Mouse (Mus musculus): ENCODE measurements around the gene Tmem178b. TPM values are rescaled to one million over a fixed set of nuclear protein-coding genes. Genes with fewer than 3 reads are reported as not detected.

Tmem178b gene
- polyA plus RNA-seq, 1 experiment from 2014 or later = 0.48 TPM

- Histone ChIP-seq H3K4me3 (replicated peaks) (no peak overlapping the region), H3K4me2 (no peak overlapping the region), H3K27me3 (no peaks in the 10 kb centered on the region), H3K9me3 (replicated peaks) (no peaks in the 10 kb centered on the region), H3K36me3 (no peaks in the 10 kb centered on the region), H3K4me1 (no peaks in the 10 kb centered on the region), H3K9ac (no peak overlapping the region), H3K27ac (no peak overlapping the region)
- WGBS = 84% methylated on average over 11 of the region's 11 CpGs
- no peak for ATAC-seq (replicated peaks; ENCODE audit: low FRiP score)
Measured at GRCm38 (mm10) chr6:40006006-40006765, 133.1 kb downstream of the Tmem178b start.

- no peaks in the 10 kb centered on the region for H3K4me1 ChIP-seq
- H3K27me3 ChIP-seq = no peaks in the 10 kb centered on the region
- WGBS = 56% methylated on average over 3 of the region's 3 CpGs
- H3K4me2 ChIP-seq = no peak overlapping the region
- no peak for ATAC-seq (replicated peaks; ENCODE audit: low FRiP score)
- H3K27ac ChIP-seq = no peak overlapping the region
- no peaks in the 10 kb centered on the region for H3K9me3 ChIP-seq (replicated peaks)
- no peaks in the 10 kb centered on the region for H3K36me3 ChIP-seq
- H3K9ac ChIP-seq = no peak overlapping the region
- no peak overlapping the region for H3K4me3 ChIP-seq (replicated peaks)
Measured at GRCm38 (mm10) chr6:40008166-40008907, 135.3 kb downstream of the Tmem178b start.

GRCm38 (mm10) chr6:40009718-40010117 lies 136.6 kb downstream of the Tmem178b start:
- WGBS = 81% methylated on average over 3 of the region's 3 CpGs
- H3K9me3 ChIP-seq (replicated peaks) = no peaks in the 10 kb centered on the region
- no peaks in the 10 kb centered on the region for H3K27me3 ChIP-seq
- ATAC-seq (replicated peaks; ENCODE audit: low FRiP score) = no peak
- no peak overlapping the region for H3K4me3 ChIP-seq (replicated peaks)
- H3K4me1 ChIP-seq = no peaks in the 10 kb centered on the region
- no peaks in the 10 kb centered on the region for H3K36me3 ChIP-seq
- no peak overlapping the region for H3K9ac ChIP-seq
- H3K4me2 ChIP-seq = no peak overlapping the region
- no peak overlapping the region for H3K27ac ChIP-seq

GRCm38 (mm10) chr6:40011066-40011465 lies 138.0 kb downstream of the Tmem178b start:
- no peak overlapping the region for H3K9ac ChIP-seq
- no peak overlapping the region for H3K27ac ChIP-seq
- no peaks in the 10 kb centered on the region for H3K9me3 ChIP-seq (replicated peaks)
- no peak overlapping the region for H3K4me3 ChIP-seq (replicated peaks)
- H3K36me3 ChIP-seq = no peaks in the 10 kb centered on the region
- no peak overlapping the region for H3K4me2 ChIP-seq
- H3K27me3 ChIP-seq = no peaks in the 10 kb centered on the region
- no peaks in the 10 kb centered on the region for H3K4me1 ChIP-seq
- 83% methylated on average over 5 of the region's 5 CpGs for WGBS
- no peak for ATAC-seq (replicated peaks; ENCODE audit: low FRiP score)

- 66% methylated on average over 5 of the region's 5 CpGs for WGBS
- Histone ChIP-seq H3K27ac (no peak overlapping the region), H3K36me3 (no peaks in the 10 kb centered on the region), H3K9me3 (replicated peaks) (no peaks in the 10 kb centered on the region), H3K27me3 (no peaks in the 10 kb centered on the region), H3K4me1 (no peaks in the 10 kb centered on the region), H3K4me2 (no peak overlapping the region), H3K4me3 (replicated peaks) (no peak overlapping the region), H3K9ac (no peak overlapping the region)
- no peak; the same call in 1 of the 2 replicates for ATAC-seq (replicated peaks; ENCODE audit: low FRiP score)
Measured at GRCm38 (mm10) chr6:40011609-40012008, 138.5 kb downstream of the Tmem178b start.

GRCm38 (mm10) chr6:40013407-40013806 lies 140.3 kb downstream of the Tmem178b start:
- H3K9me3 ChIP-seq (replicated peaks) = no peaks in the 10 kb centered on the region
- no peaks in the 10 kb centered on the region for H3K27me3 ChIP-seq
- 35% methylated on average over 5 of the region's 5 CpGs for WGBS
- no peak overlapping the region for H3K4me3 ChIP-seq (replicated peaks)
- no peak overlapping the region for H3K4me2 ChIP-seq
- ATAC-seq (replicated peaks; ENCODE audit: low FRiP score) = no peak
- no peak overlapping the region for H3K9ac ChIP-seq
- H3K27ac ChIP-seq = no peak overlapping the region
- no peaks in the 10 kb centered on the region for H3K4me1 ChIP-seq
- no peaks in the 10 kb centered on the region for H3K36me3 ChIP-seq

GRCm38 (mm10) chr6:40015185-40015584 lies 142.1 kb downstream of the Tmem178b start:
- no peak for ATAC-seq (replicated peaks; ENCODE audit: low FRiP score)
- Histone ChIP-seq H3K9me3 (replicated peaks) (no peaks in the 10 kb centered on the region), H3K36me3 (no peaks in the 10 kb centered on the region)

GRCm38 (mm10) chr6:40015711-40016460 lies 142.8 kb downstream of the Tmem178b start:
- Histone ChIP-seq H3K27me3 (no peaks in the 10 kb centered on the region), H3K27ac (no peak overlapping the region), H3K4me3 (replicated peaks) (no peak overlapping the region), H3K36me3 (no peaks in the 10 kb centered on the region), H3K4me2 (no peak overlapping the region), H3K9ac (no peak overlapping the region), H3K4me1 (no peaks in the 10 kb centered on the region), H3K9me3 (replicated peaks) (no peaks in the 10 kb centered on the region)
- no peak for ATAC-seq (replicated peaks; ENCODE audit: low FRiP score)
- 65% methylated on average over 7 of the region's 7 CpGs for WGBS

More at GRCm38 (mm10) chr6:40015185-40015584, 142.1 kb downstream of the Tmem178b start:
- 68% methylated on average over 4 of the region's 4 CpGs for WGBS
- H3K4me1 ChIP-seq = no peaks in the 10 kb centered on the region
- H3K4me2 ChIP-seq = no peak overlapping the region
- H3K4me3 ChIP-seq (replicated peaks) = no peak overlapping the region
- no peaks in the 10 kb centered on the region for H3K27me3 ChIP-seq
- H3K9ac ChIP-seq = no peak overlapping the region
- no peak overlapping the region for H3K27ac ChIP-seq

- Histone ChIP-seq H3K4me1 (no peaks in the 10 kb centered on the region), H3K4me3 (replicated peaks) (no peak overlapping the region), H3K27ac (no peak overlapping the region), H3K36me3 (no peaks in the 10 kb centered on the region), H3K9ac (no peak overlapping the region), H3K4me2 (no peak overlapping the region), H3K9me3 (replicated peaks) (no peaks in the 10 kb centered on the region), H3K27me3 (no peaks in the 10 kb centered on the region)
- 42% methylated on average over 4 of the region's 4 CpGs for WGBS
- no peak for ATAC-seq (replicated peaks; ENCODE audit: low FRiP score)
Measured at GRCm38 (mm10) chr6:40019396-40019795, 146.3 kb downstream of the Tmem178b start.

GRCm38 (mm10) chr6:40023592-40024335 lies 150.7 kb downstream of the Tmem178b start:
- 84% methylated on average over 4 of the region's 4 CpGs for WGBS

GRCm38 (mm10) chr6:40024336-40024934 lies 151.4 kb downstream of the Tmem178b start:
- Histone ChIP-seq H3K4me2 (no peak overlapping the region), H3K27me3 (no peaks in the 10 kb centered on the region), H3K9me3 (replicated peaks) (no peaks in the 10 kb centered on the region), H3K4me1 (no peaks in the 10 kb centered on the region), H3K27ac (no peak overlapping the region), H3K4me3 (replicated peaks) (no peak overlapping the region), H3K9ac (no peak overlapping the region), H3K36me3 (no peaks in the 10 kb centered on the region)
- ATAC-seq (replicated peaks; ENCODE audit: low FRiP score) = no peak
- 86% methylated on average over 5 of the region's 5 CpGs for WGBS

More at GRCm38 (mm10) chr6:40023592-40024335, 150.7 kb downstream of the Tmem178b start:
- Histone ChIP-seq H3K9ac (no peak overlapping the region), H3K9me3 (replicated peaks) (no peaks in the 10 kb centered on the region), H3K4me2 (no peak overlapping the region), H3K4me1 (no peaks in the 10 kb centered on the region), H3K4me3 (replicated peaks) (no peak overlapping the region), H3K27ac (no peak overlapping the region), H3K36me3 (no peaks in the 10 kb centered on the region), H3K27me3 (no peaks in the 10 kb centered on the region)
- no peak for ATAC-seq (replicated peaks; ENCODE audit: low FRiP score)
